In genomic region chr4:43584444-43585416, GRCm38 (mm10) we compare ENCODE assay signal across 15 mouse cellular contexts. TPM values are rescaled to one million over a fixed set of nuclear protein-coding genes. Genes with fewer than 3 reads are reported as not detected.
DNase-seq lines count a peak whose midpoint lies in the region; ATAC-seq lines count a peak whose summit lies in the region.
"Had no signal": no experiment of that assay in that cellular context is flagged by ENCODE, and none has a peak within 500 bp of the region (broad histone marks: within the 10 kb centered on the region; RNA-seq: fewer than 3 reads in every experiment).

Gene Msmp (minus strand): TSS chr4:43584494.

- ATAC-seq in forebrain, embryonic 13.5 days = no peak
- no peak for ATAC-seq in intestine, embryonic 14.5 days (replicated peaks; ENCODE audit: low FRiP score, low TSS enrichment, low read depth)
- ATAC-seq in intestine, embryonic 15.5 days = no peak
- ATAC-seq: forebrain, embryonic 15.5 days; midbrain, embryonic 15.5 days had no signal

- H3K4me3 ChIP-seq in forebrain, embryonic 10.5 days = no peak within 1 kb of the TSS
- no peak within 1 kb of the TSS for H3K4me3 ChIP-seq in forebrain, embryonic 13.5 days
- no peak within 1 kb of the TSS for H3K4me3 ChIP-seq in intestine, embryonic 14.5 days (ENCODE audit: low read depth, low read length)
- no peak within 1 kb of the TSS for H3K4me3 ChIP-seq in intestine, embryonic 15.5 days (replicated peaks)
- H3K4me3 ChIP-seq in brown adipose tissue, adult 24 weeks (ENCODE audit: insufficient read depth, low read depth, low read length) = no peak within 1 kb of the TSS
- H3K4me3 ChIP-seq: embryonic facial prominence, embryonic 12.5 days; forebrain, embryonic 15.5 days; lung, embryonic 15.5 days; midbrain, embryonic 15.5 days had no signal

- H3K27me3 ChIP-seq in forebrain, embryonic 10.5 days (ENCODE audit: poor library complexity, severe bottlenecking) = no peaks in the 10 kb centered on the region
- no peaks in the 10 kb centered on the region for H3K27me3 ChIP-seq in forebrain, embryonic 13.5 days
- no peaks in the 10 kb centered on the region for H3K27me3 ChIP-seq in intestine, embryonic 14.5 days (replicated peaks; ENCODE audit: control insufficient read depth, insufficient read depth, low read length)
- H3K27me3 ChIP-seq in intestine, embryonic 15.5 days (replicated peaks) = no peaks in the 10 kb centered on the region
- H3K27me3 ChIP-seq: embryonic facial prominence, embryonic 12.5 days; forebrain, embryonic 15.5 days; lung, embryonic 15.5 days; midbrain, embryonic 15.5 days had no signal

- peaks cover 33% of the 10 kb centered on the region for H3K4me1 ChIP-seq in forebrain, embryonic 10.5 days
- H3K4me1 ChIP-seq in forebrain, embryonic 13.5 days = peaks cover 4% of the 10 kb centered on the region
- H3K4me1 ChIP-seq in intestine, embryonic 14.5 days (replicated peaks; ENCODE audit: control insufficient read depth, insufficient read depth, low read length) = peaks cover 2% of the 10 kb centered on the region; the same call in 1 of the 2 replicates
- H3K4me1 ChIP-seq in intestine, embryonic 15.5 days (replicated peaks) = peaks cover 6% of the 10 kb centered on the region; the same call in 1 of the 2 replicates
- H3K4me1 ChIP-seq in brown adipose tissue, adult 24 weeks (ENCODE audit: control insufficient read depth, insufficient read depth, insufficient read length, low read length) = peaks cover 22% of the 10 kb centered on the region

- no peak within 1 kb of the TSS for H3K4me2 ChIP-seq in forebrain, embryonic 13.5 days
- H3K4me2 ChIP-seq in intestine, embryonic 14.5 days (ENCODE audit: low read length) = no peak within 1 kb of the TSS
- H3K4me2 ChIP-seq in intestine, embryonic 15.5 days (replicated peaks) = no peak within 1 kb of the TSS
- H3K4me2 ChIP-seq: embryonic facial prominence, embryonic 12.5 days; forebrain, embryonic 15.5 days; lung, embryonic 15.5 days; midbrain, embryonic 15.5 days had no signal

- DNase-seq in forebrain, embryonic 10.5 days (ENCODE audit: extremely low spot score, low spot score) = no peak
- peak; percentile 47 for DNase-seq in intestine, embryonic 14.5 days (ENCODE audit: low spot score)
- DNase-seq in kidney, postnatal 14 days = peak; percentile 68
- DNase-seq in urinary bladder, postnatal 25 days (ENCODE audit: low spot score) = no peak
- no peak for DNase-seq in right cerebral cortex, postnatal 14 days
- DNase-seq: cerebellum, adult 8-10 months; layer of hippocampus, adult 9-11 months; thymus, postnatal 25 days had no signal

- H3K9ac ChIP-seq in forebrain, embryonic 13.5 days = no peak within 1 kb of the TSS
- H3K9ac ChIP-seq in intestine, embryonic 14.5 days (ENCODE audit: low read length) = no peak within 1 kb of the TSS
- no peak within 1 kb of the TSS for H3K9ac ChIP-seq in intestine, embryonic 15.5 days
- H3K9ac ChIP-seq: embryonic facial prominence, embryonic 12.5 days; forebrain, embryonic 15.5 days; lung, embryonic 15.5 days; midbrain, embryonic 15.5 days had no signal

- WGBS in forebrain, embryonic 10.5 days = 67% methylated on average over 12 of the region's 12 CpGs
- WGBS in forebrain, embryonic 13.5 days = 65% methylated on average over 12 of the region's 12 CpGs
- 60% methylated on average over 12 of the region's 12 CpGs for WGBS in intestine, embryonic 14.5 days
- WGBS in intestine, embryonic 15.5 days = 63% methylated on average over 12 of the region's 12 CpGs

- H3K36me3 ChIP-seq in forebrain, embryonic 10.5 days (replicated peaks) = peaks cover 47% of the 10 kb centered on the region
- H3K36me3 ChIP-seq in forebrain, embryonic 13.5 days (ENCODE audit: poor library complexity, severe bottlenecking) = peaks cover 51% of the 10 kb centered on the region
- H3K36me3 ChIP-seq in intestine, embryonic 14.5 days (ENCODE audit: control insufficient read depth, insufficient read depth, low read length) = peaks cover 41% of the 10 kb centered on the region
- peaks cover 20% of the 10 kb centered on the region for H3K36me3 ChIP-seq in intestine, embryonic 15.5 days

- no peaks in the 10 kb centered on the region for H3K9me3 ChIP-seq in forebrain, embryonic 10.5 days
- no peaks in the 10 kb centered on the region for H3K9me3 ChIP-seq in forebrain, embryonic 13.5 days (replicated peaks)
- H3K9me3 ChIP-seq in intestine, embryonic 14.5 days (ENCODE audit: control insufficient read depth, low read length) = no peaks in the 10 kb centered on the region
- no peaks in the 10 kb centered on the region for H3K9me3 ChIP-seq in intestine, embryonic 15.5 days
- H3K9me3 ChIP-seq: embryonic facial prominence, embryonic 12.5 days; forebrain, embryonic 15.5 days; lung, embryonic 15.5 days; midbrain, embryonic 15.5 days had no signal

- H3K27ac ChIP-seq in forebrain, embryonic 10.5 days = 0 out of 2 replicates have a peak within 1 kb of the TSS, but pooled peaks have one; percentile 11
- H3K27ac ChIP-seq in forebrain, embryonic 13.5 days = no peak within 1 kb of the TSS
- H3K27ac ChIP-seq in intestine, embryonic 14.5 days (ENCODE audit: low read depth) = no peak within 1 kb of the TSS
- H3K27ac ChIP-seq in intestine, embryonic 15.5 days = no peak within 1 kb of the TSS
- peak within 1 kb of the TSS; percentile 79 for H3K27ac ChIP-seq in brown adipose tissue, adult 24 weeks (replicated peaks; ENCODE audit: low read depth, low read length)
- H3K27ac ChIP-seq: embryonic facial prominence, embryonic 12.5 days; forebrain, embryonic 15.5 days; lung, embryonic 15.5 days; midbrain, embryonic 15.5 days had no signal

RNA-seq across cellular contexts. Expression of gene Msmp, which starts in this region (rescaled TPM):
- polyA plus RNA-seq in forebrain, embryonic 10.5 days (2016; fragmentation: Nextera tagmentation; extraction: Ambion mirVana) = 0.97 TPM in 1 of 2 replicates, not detected in the other
- polyA plus RNA-seq in forebrain, embryonic 13.5 days (2015; fragmentation: Nextera tagmentation; extraction: Ambion mirVana) = 0.65 and 1.8 TPM in 2 replicates
- 0.49 and 1.3 TPM in 2 replicates for polyA plus RNA-seq in intestine, embryonic 14.5 days (2014; fragmentation: Nextera tagmentation; extraction: Ambion mirVana)
- 0.75 TPM in 1 of 2 replicates, not detected in the other for polyA plus RNA-seq in intestine, embryonic 15.5 days (2015; fragmentation: Nextera tagmentation; extraction: Ambion mirVana)
- polyA plus RNA-seq in brown adipose tissue, adult 24 weeks (2012; ENCODE audit: insufficient read depth, insufficient read length, missing spikeins) = 1.5 TPM in 1 of 2 replicates, not detected in the other

Comparison
In these comparisons a context has a peak if more than half of its experiments do, and no peak if none do; other contexts are left out.
1. H3K27ac ChIP-seq: peak in forebrain, embryonic 10.5 days (single experiment) and brown adipose tissue, adult 24 weeks (single experiment); none in forebrain, embryonic 13.5 days (single experiment), intestine, embryonic 14.5 days (single experiment) and intestine, embryonic 15.5 days (single experiment).
2. DNase-seq: peak in intestine, embryonic 14.5 days (single experiment) and kidney, postnatal 14 days (single experiment); none in forebrain, embryonic 10.5 days (single experiment), urinary bladder, postnatal 25 days (single experiment) and right cerebral cortex, postnatal 14 days (single experiment).